Mouse (Mus musculus): ENCODE measurements around the gene Retreg1.

- TF ChIP-seq CTCF (IDR thresholded peaks at IDR 0.05; ENCODE audit: low read depth), result no peak
- no peak for TF ChIP-seq EP300 (IDR thresholded peaks at IDR 0.05; ENCODE audit: low read depth)
Measured at GRCm38 (mm10) chr15:25902931-25903615, 60.1 kb downstream of the Retreg1 start.

Data from liver, embryonic 14.5 days (tissue).